Mouse (Mus musculus) thymus, adult 2 months (tissue): Measurements from ENCODE around the gene Adprm.

Experiments used
- CTCF ChIP-seq: fragments of 200-500 bp; IDR thresholded peaks from 2 replicates; pipeline ENCODE4 v1.5.1; 2012; ENCODE audit warnings: mild to moderate bottlenecking, control low read depth, low read length, moderate library complexity, borderline replicate concordance; ENCODE audit not compliant: control insufficient read depth, poor library complexity, insufficient read depth; ENCODE audit errors: extremely low read depth
- POLR2A ChIP-seq: fragments of 200-500 bp; IDR thresholded peaks from 2 replicates; pipeline ENCODE4 v1.6.1; 2012; ENCODE audit warnings: mild to moderate bottlenecking, low read length, control low read depth, moderate library complexity; ENCODE audit not compliant: control insufficient read depth, poor library complexity, insufficient read depth; ENCODE audit errors: extremely low read depth

DNA sequence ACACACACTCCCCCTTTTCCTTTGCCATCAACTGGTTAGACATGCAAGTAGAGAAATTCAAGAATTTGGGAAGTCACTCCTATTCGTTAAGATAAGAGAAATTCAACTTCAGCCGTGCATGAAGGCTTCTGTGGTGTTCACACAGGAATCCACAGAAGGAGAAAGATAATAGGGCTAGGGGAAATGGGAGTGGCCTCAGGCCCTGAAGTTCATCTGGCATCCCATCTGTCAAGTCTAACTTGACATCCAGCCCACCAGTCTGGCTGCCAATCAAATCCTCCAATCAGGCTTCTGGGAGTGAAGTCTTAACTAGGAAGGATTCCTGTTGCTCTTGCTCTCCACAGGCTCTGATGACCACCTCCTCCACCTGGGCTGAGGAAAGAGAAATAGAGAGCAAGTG, 49.5 kb downstream of the Adprm start:
- TF ChIP-seq CTCF (no peak), POLR2A (no peak)
